Mouse (Mus musculus) neural tube, embryonic 15.5 days (tissue): ENCODE data around the gene Rbm5. TPM values are rescaled to one million over a fixed set of nuclear protein-coding genes. Genes with fewer than 3 reads are reported as not detected.

Experiments used
- ATAC-seq: fragments of 200-750 bp; cut with Nextera tagmentation; 2 replicates; pipeline ENCODE4 v1.8.0; 2017; ENCODE audit warnings: mild to moderate bottlenecking, moderate TSS enrichment, moderate library complexity; ENCODE audit not compliant: low FRiP score
- H3K27ac ChIP-seq: fragments of 300-500 bp; sonication (generic); replicated peaks from 2 replicates; pipeline ENCODE4 v1.5.1; 2015; ENCODE audit warnings: mild to moderate bottlenecking, inconsistent platforms
- H3K27me3 ChIP-seq: fragments of 300-500 bp; sonication (generic); replicated peaks from 2 replicates; pipeline ENCODE4 v1.6.1; 2015; ENCODE audit warnings: inconsistent platforms
- H3K36me3 ChIP-seq: fragments of 300-500 bp; sonication (generic); 2 replicates; pipeline ENCODE4 v1.6.1; 2015; ENCODE audit warnings: inconsistent platforms
- H3K4me1 ChIP-seq: fragments of 300-500 bp; sonication (generic); 2 replicates; pipeline ENCODE4 v1.6.1; 2015; ENCODE audit warnings: inconsistent platforms
- H3K4me2 ChIP-seq: fragments of 300-500 bp; sonication (generic); 2 replicates; pipeline ENCODE4 v1.6.1; 2015; ENCODE audit warnings: inconsistent platforms, mild to moderate bottlenecking, moderate library complexity
- H3K4me3 ChIP-seq: fragments of 300-500 bp; sonication (generic); replicated peaks from 2 replicates; pipeline ENCODE4 v1.5.1; 2015; ENCODE audit warnings: mild to moderate bottlenecking, inconsistent platforms
- H3K9ac ChIP-seq: fragments of 300-500 bp; sonication (generic); replicated peaks from 2 replicates; pipeline ENCODE4 v1.6.1; 2015; ENCODE audit warnings: mild to moderate bottlenecking, inconsistent platforms
- H3K9me3 ChIP-seq: fragments of 300-500 bp; sonication (generic); replicated peaks from 2 replicates; pipeline ENCODE4 v1.6.1; 2016; ENCODE audit warnings: inconsistent platforms
- WGBS: fragments of 180-500 bp; shearing (Covaris S2); methylation state at CpG from one replicate; pipeline ENCODE4 v1.1.7; 2015; ENCODE audit warnings: mixed read lengths; 5-methylcytosine and 5-hydroxymethylcytosine counted together
- polyA plus RNA-seq: library from polyadenylated mRNA; unstranded; fragments of >200 nt; fragmentation: Nextera tagmentation; extraction: Ambion mirVana; gene quantifications from 2 replicates; pipeline ENCODE4 v1.2.1, GENCODE M21; 2015

The Rbm5 gene
- polyA plus RNA-seq, 1 experiment from 2014 or later: 229 TPM

DNA sequence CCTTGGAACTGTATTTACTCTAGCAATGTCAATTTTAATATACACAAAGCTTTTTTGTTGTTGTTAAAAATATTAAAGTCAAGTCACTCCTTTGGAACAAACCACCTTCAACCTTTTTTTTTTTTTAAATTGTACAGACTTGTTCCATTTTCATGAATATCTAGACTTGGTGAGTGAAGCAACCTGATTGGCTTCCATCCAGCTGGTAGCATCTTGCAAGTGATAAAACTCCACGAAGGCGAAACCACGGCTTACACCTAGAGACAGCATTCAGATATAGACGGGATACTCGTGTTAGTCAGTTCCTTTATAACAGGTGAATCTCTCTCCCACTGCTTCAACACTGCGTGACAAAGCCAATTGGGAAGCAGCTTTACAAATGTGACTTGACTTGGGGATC lies 11.2 kb downstream of the Rbm5 start:
- Histone ChIP-seq H3K36me3 (peaks cover 87% of the 10 kb centered on the region), H3K9me3 (no peaks in the 10 kb centered on the region), H3K4me3 (no peak overlapping the region), H3K27ac (no peak overlapping the region), H3K27me3 (no peaks in the 10 kb centered on the region), H3K9ac (no peak overlapping the region), H3K4me2 (no peak overlapping the region), H3K4me1 (no peaks in the 10 kb centered on the region)
- 94% methylated on average over 6 of the region's 6 CpGs for WGBS
- no peak for ATAC-seq

DNA sequence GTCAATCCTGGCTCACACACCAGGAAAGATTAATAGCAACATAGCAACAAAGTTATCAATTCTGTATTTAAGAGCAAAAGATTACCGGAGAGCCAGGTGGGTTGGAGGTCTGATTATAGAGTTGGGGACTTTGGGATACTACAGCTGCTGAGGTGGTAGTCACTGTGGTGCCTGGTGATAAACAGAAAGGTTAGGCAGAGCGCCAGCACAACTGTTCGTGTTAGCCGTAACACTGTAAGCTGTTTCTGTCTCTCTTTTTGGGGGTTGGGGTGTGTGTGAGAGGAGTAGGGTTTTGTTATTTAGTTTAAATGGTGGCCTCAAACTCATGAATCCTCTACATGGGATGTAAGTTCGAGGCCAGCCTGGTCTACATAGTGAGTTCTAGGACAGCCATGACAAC lies 20.4 kb downstream of the Rbm5 start:
- no peak overlapping the region for H3K27ac ChIP-seq
- no peaks in the 10 kb centered on the region for H3K27me3 ChIP-seq
- no peaks in the 10 kb centered on the region for H3K4me1 ChIP-seq
- H3K9ac ChIP-seq: no peak overlapping the region
- ATAC-seq: no peak
- peaks cover 93% of the 10 kb centered on the region for H3K36me3 ChIP-seq
- no peak overlapping the region for H3K4me2 ChIP-seq
- no peaks in the 10 kb centered on the region for H3K9me3 ChIP-seq
- whole genome bisulfite sequencing: 92% methylated on average over 5 of the region's 5 CpGs
- H3K4me3 ChIP-seq: no peak overlapping the region

GRCm38 (mm10) chr9:107748063-107748462 lies 22.7 kb downstream of the Rbm5 start:
- no peak for ATAC-seq
- WGBS: 96% methylated on average over 3 of the region's 3 CpGs
- Histone ChIP-seq H3K4me3 (no peak overlapping the region), H3K27me3 (no peaks in the 10 kb centered on the region), H3K4me1 (no peaks in the 10 kb centered on the region), H3K9ac (no peak overlapping the region), H3K27ac (no peak overlapping the region), H3K36me3 (peaks cover 96% of the 10 kb centered on the region), H3K4me2 (no peak overlapping the region), H3K9me3 (no peaks in the 10 kb centered on the region)

- 94% methylated on average over 1 of the region's 1 CpGs for WGBS
- Histone ChIP-seq H3K27me3 (no peaks in the 10 kb centered on the region), H3K9ac (no peak overlapping the region), H3K27ac (no peak overlapping the region), H3K36me3 (peaks cover 97% of the 10 kb centered on the region), H3K9me3 (no peaks in the 10 kb centered on the region), H3K4me1 (no peaks in the 10 kb centered on the region), H3K4me2 (no peak overlapping the region), H3K4me3 (no peak overlapping the region)
- no peak for ATAC-seq
Observed at GRCm38 (mm10) chr9:107747310-107747709, 23.5 kb downstream of the Rbm5 start.

- Histone ChIP-seq H3K4me1 (no peaks in the 10 kb centered on the region), H3K4me2 (no peak overlapping the region), H3K9me3 (no peaks in the 10 kb centered on the region), H3K9ac (no peak overlapping the region), H3K27ac (no peak overlapping the region), H3K4me3 (no peak overlapping the region), H3K36me3 (peaks cover 97% of the 10 kb centered on the region), H3K27me3 (no peaks in the 10 kb centered on the region)
- ATAC-seq: no peak
- 94% methylated on average over 3 of the region's 3 CpGs for WGBS
Observed at GRCm38 (mm10) chr9:107746679-107747078, 24.1 kb downstream of the Rbm5 start.

- H3K9me3 ChIP-seq: no peaks in the 10 kb centered on the region
- 93% methylated on average over 6 of the region's 6 CpGs for WGBS
- no peak overlapping the region for H3K4me2 ChIP-seq
Observed at GRCm38 (mm10) chr9:107744061-107744460, 26.7 kb downstream of the Rbm5 start.

GRCm38 (mm10) chr9:107738841-107739202 lies 32.0 kb downstream of the Rbm5 start:
- Histone ChIP-seq H3K4me2 (no peak overlapping the region), H3K27ac (peak overlapping the region; percentile 58), H3K9ac (no peak overlapping the region), H3K9me3 (no peaks in the 10 kb centered on the region), H3K36me3 (peaks cover 56% of the 10 kb centered on the region), H3K4me1 (peaks cover 28% of the 10 kb centered on the region), H3K27me3 (no peaks in the 10 kb centered on the region), H3K4me3 (no peak overlapping the region)
- 56% methylated on average over 4 of the region's 4 CpGs for WGBS
- peak; percentile 34 for ATAC-seq

More at GRCm38 (mm10) chr9:107744061-107744460, 26.7 kb downstream of the Rbm5 start:
- no peak overlapping the region for H3K9ac ChIP-seq
- no peak overlapping the region for H3K4me3 ChIP-seq
- no peaks in the 10 kb centered on the region for H3K4me1 ChIP-seq
- H3K36me3 ChIP-seq: peaks cover 97% of the 10 kb centered on the region
- no peaks in the 10 kb centered on the region for H3K27me3 ChIP-seq
- ATAC-seq: no peak
- peak overlapping the region; percentile 28; the same call in 1 of the 2 replicates for H3K27ac ChIP-seq

GRCm38 (mm10) chr9:107738020-107738840 lies 32.6 kb downstream of the Rbm5 start:
- H3K27ac ChIP-seq: peak overlapping the region; percentile 58
- ATAC-seq: peak; percentile 63
- H3K4me3 ChIP-seq: no peak overlapping the region
- 24% methylated on average over 7 of the region's 7 CpGs for WGBS
- H3K27me3 ChIP-seq: no peaks in the 10 kb centered on the region
- H3K4me1 ChIP-seq: peaks cover 28% of the 10 kb centered on the region
- H3K4me2 ChIP-seq: no peak overlapping the region
- peaks cover 50% of the 10 kb centered on the region for H3K36me3 ChIP-seq
- no peak overlapping the region for H3K9ac ChIP-seq
- H3K9me3 ChIP-seq: no peaks in the 10 kb centered on the region

DNA sequence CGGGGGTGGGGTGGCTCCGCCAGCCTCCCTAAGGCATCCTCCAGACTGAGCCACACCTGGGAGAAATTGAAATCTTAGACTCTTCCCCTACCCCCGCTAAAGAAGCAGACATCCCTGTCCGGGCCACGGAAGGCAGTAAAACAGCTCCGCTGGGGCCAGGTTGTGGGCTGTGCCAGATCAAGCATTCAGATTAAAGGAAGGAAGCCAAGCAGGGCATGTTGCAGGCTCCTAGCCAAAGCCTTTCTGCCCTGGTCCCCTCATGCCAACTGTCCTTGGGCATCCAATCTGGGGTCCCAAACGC lies 34.7 kb downstream of the Rbm5 start:
- Histone ChIP-seq H3K9ac (no peak overlapping the region), H3K27ac (peak overlapping the region; percentile 29), H3K4me2 (peak overlapping the region; percentile 42), H3K27me3 (no peaks in the 10 kb centered on the region), H3K4me3 (no peak overlapping the region), H3K4me1 (peaks cover 28% of the 10 kb centered on the region), H3K9me3 (no peaks in the 10 kb centered on the region), H3K36me3 (peaks cover 29% of the 10 kb centered on the region)
- no peak for ATAC-seq
- WGBS: under 1% methylated on average over 7 of the region's 7 CpGs

DNA sequence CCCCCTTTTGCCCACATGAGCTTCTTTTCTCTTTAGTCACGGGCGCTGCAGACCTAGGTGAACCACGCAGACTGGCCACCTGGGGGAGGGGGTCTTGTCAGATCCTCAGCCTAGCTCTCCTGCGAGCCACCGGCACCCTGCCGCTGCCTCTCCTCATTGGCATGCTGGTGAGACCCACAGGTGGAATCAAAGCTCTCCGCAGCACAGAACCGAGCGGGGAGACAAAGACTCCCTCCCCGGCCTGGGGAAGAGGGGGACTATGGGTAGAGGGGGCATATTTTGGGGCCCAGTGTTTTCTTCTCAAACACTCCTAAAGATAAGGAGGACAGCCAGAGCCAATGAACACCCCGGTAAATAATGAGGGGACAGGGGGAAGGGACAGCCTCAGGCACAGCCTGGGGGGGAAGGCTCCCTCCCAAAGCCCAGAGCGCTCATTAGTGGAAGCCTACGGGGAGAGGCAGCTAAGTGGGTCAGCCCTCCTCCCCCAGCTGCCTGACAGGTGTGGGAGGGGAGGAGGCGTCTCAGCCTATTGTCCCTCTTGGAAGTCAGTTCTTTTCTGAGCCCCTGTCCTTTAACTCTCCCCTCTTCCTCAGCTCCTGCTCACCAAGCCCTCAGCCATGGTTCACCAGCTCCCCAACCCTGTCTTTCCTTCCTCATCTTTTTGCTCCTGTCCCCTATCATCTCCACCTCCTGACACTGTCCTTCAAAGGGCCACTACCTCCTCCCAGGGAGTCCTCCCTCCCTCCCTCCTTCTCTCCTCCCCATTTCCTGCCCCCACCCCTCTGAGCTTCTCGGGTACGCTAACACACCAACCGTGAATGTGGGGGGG lies 35.2 kb downstream of the Rbm5 start:
- H3K27me3 ChIP-seq: no peaks in the 10 kb centered on the region
- H3K4me2 ChIP-seq: peak overlapping the region; percentile 42
- WGBS: 3% methylated on average over 17 of the region's 17 CpGs
- no peak overlapping the region for H3K9ac ChIP-seq
- H3K9me3 ChIP-seq: no peaks in the 10 kb centered on the region
- ATAC-seq: no peak
- peaks cover 23% of the 10 kb centered on the region for H3K36me3 ChIP-seq
- H3K4me1 ChIP-seq: peaks cover 32% of the 10 kb centered on the region
- H3K4me3 ChIP-seq: no peak overlapping the region
- H3K27ac ChIP-seq: peak overlapping the region; percentile 43; the same call in 1 of the 2 replicates

- peaks cover 13% of the 10 kb centered on the region for H3K36me3 ChIP-seq
- H3K4me3 ChIP-seq: no peak overlapping the region
- H3K4me2 ChIP-seq: no peak overlapping the region
- no peaks in the 10 kb centered on the region for H3K27me3 ChIP-seq
- no peak overlapping the region; the same call in 1 of the 2 replicates for H3K27ac ChIP-seq
- 19% methylated on average over 7 of the region's 7 CpGs for WGBS
- no peaks in the 10 kb centered on the region for H3K9me3 ChIP-seq
- peaks cover 42% of the 10 kb centered on the region for H3K4me1 ChIP-seq
- H3K9ac ChIP-seq: no peak overlapping the region
- ATAC-seq: no peak
Observed at GRCm38 (mm10) chr9:107734567-107734971, 36.2 kb downstream of the Rbm5 start.

- H3K27ac ChIP-seq: peak overlapping the region; percentile 33
- ATAC-seq: 0 out of 2 replicates have a peak, but pooled peaks have one; percentile 19
- H3K4me3 ChIP-seq: no peak overlapping the region
- no peaks in the 10 kb centered on the region for H3K27me3 ChIP-seq
- no peak overlapping the region for H3K9ac ChIP-seq
- H3K36me3 ChIP-seq: no peaks in the 10 kb centered on the region
- H3K4me2 ChIP-seq: no peak overlapping the region
- peaks cover 49% of the 10 kb centered on the region for H3K4me1 ChIP-seq
- no peaks in the 10 kb centered on the region for H3K9me3 ChIP-seq
- 17% methylated on average over 3 of the region's 3 CpGs for WGBS
Observed at GRCm38 (mm10) chr9:107729709-107730108, 41.1 kb downstream of the Rbm5 start.
